Mouse (Mus musculus): ENCODE measurements around the gene Gm21987. TPM values are rescaled to one million over a fixed set of nuclear protein-coding genes. Genes with fewer than 3 reads are reported as not detected.
A peak's percentile ranks its signal among the peaks of the same experiment; 100 is the strongest.

Gene Gm21987
- total RNA-seq, 2 experiments from 2014 or later = not detected

GRCm38 (mm10) chr16:38392126-38392894, 45.5 kb downstream of the Gm21987 start:
- peak in 1 of 2 experiments; percentile 40 for DNase-seq (ENCODE audit: low spot score in 2 of 2)

GRCm38 (mm10) chr16:38394191-38394618, 47.4 kb downstream of the Gm21987 start:
- no peak for DNase-seq (ENCODE audit: low spot score in 2 of 2)

- no peak for DNase-seq (ENCODE audit: low spot score in 2 of 2)
These were observed 48.4 kb downstream of the Gm21987 start for GRCm38 (mm10) chr16:38395060-38395730.

- DNase-seq (ENCODE audit: low spot score in 2 of 2) = no peak
These were observed 49.3 kb downstream of the Gm21987 start for GRCm38 (mm10) chr16:38396155-38396554.

GRCm38 (mm10) chr16:38398266-38398665, 51.4 kb downstream of the Gm21987 start:
- no peak for DNase-seq (ENCODE audit: low spot score in 2 of 2)

GRCm38 (mm10) chr16:38399076-38399475, 52.2 kb downstream of the Gm21987 start:
- no peak for DNase-seq (ENCODE audit: low spot score in 2 of 2)

- peak in 1 of 2 experiments; percentile 21 for DNase-seq (ENCODE audit: low spot score in 2 of 2)
These were observed 52.8 kb downstream of the Gm21987 start for GRCm38 (mm10) chr16:38399531-38400231.

GRCm38 (mm10) chr16:38400311-38400960, 53.6 kb downstream of the Gm21987 start:
- DNase-seq (ENCODE audit: low spot score in 2 of 2) = no peak

- DNase-seq (ENCODE audit: low spot score in 2 of 2) = no peak
These were observed 54.6 kb downstream of the Gm21987 start for GRCm38 (mm10) chr16:38401468-38401867.

- DNase-seq (ENCODE audit: low spot score in 2 of 2) = no peak
These were observed 56.8 kb downstream of the Gm21987 start for GRCm38 (mm10) chr16:38403639-38404038.

- DNase-seq (ENCODE audit: low spot score in 2 of 2) = no peak
These were observed 59.5 kb downstream of the Gm21987 start for GRCm38 (mm10) chr16:38406293-38406692.

GRCm38 (mm10) chr16:38406708-38407107, 59.9 kb downstream of the Gm21987 start:
- no peak for DNase-seq (ENCODE audit: low spot score in 2 of 2)

- no peak for DNase-seq (ENCODE audit: low spot score in 2 of 2)
These were observed 60.7 kb downstream of the Gm21987 start for GRCm38 (mm10) chr16:38407584-38407983.

- DNase-seq (ENCODE audit: low spot score in 2 of 2) = no peak
These were observed 61.6 kb downstream of the Gm21987 start for GRCm38 (mm10) chr16:38408416-38408815.

Other genes with a start within 250 kb of the Gm21987 start
- gene Nr1i2, start 52.2 kb upstream of the Gm21987 start, total RNA-seq (2021) = not detected
- gene Maats1, start 4.9 kb upstream of the Gm21987 start, total RNA-seq (2021) = 1 to 10 TPM; 1.1 to 1.5 TPM
- 100 to 1,000 TPM; 136 to 147 TPM for gene Cox17, start within 50 bp of the Gm21987 start, total RNA-seq (2021)
- under 1 TPM; 0.20 to 0.66 TPM for gene Popdc2, start 15.2 kb downstream of the Gm21987 start, total RNA-seq (2021)
- 1 to 10 TPM in 1 of 2 experiments, under 1 TPM in 1; 0.61 to 1.1 TPM for gene Pla1a, start 86.1 kb downstream of the Gm21987 start, total RNA-seq (2021)
- gene Adprh, start 105.7 kb downstream of the Gm21987 start, total RNA-seq (2021) = 10 to 100 TPM; 57.1 to 57.6 TPM
- under 1 TPM; 0.46 to 0.50 TPM for gene Cd80, start 108.5 kb downstream of the Gm21987 start, total RNA-seq (2021)
- 10 to 100 TPM; 29.1 to 29.5 TPM for gene Timmdc1, start 175.6 kb downstream of the Gm21987 start, total RNA-seq (2021)
- 10 to 100 TPM; 48.8 to 49.6 TPM for gene Poglut1, start 203.2 kb downstream of the Gm21987 start, total RNA-seq (2021)
- 10 to 100 TPM; 24.4 to 24.8 TPM for gene Tmem39a, start 211.7 kb downstream of the Gm21987 start, total RNA-seq (2021)

Measured in layer of hippocampus, adult 18-20 months (tissue).